Mouse (Mus musculus): ENCODE measurements around the gene Pard3b. TPM values are rescaled to one million over a fixed set of nuclear protein-coding genes. Genes with fewer than 3 reads are reported as not detected.

The Pard3b gene
- polyA plus RNA-seq, 1 experiment, result 0.69 TPM

DNA sequence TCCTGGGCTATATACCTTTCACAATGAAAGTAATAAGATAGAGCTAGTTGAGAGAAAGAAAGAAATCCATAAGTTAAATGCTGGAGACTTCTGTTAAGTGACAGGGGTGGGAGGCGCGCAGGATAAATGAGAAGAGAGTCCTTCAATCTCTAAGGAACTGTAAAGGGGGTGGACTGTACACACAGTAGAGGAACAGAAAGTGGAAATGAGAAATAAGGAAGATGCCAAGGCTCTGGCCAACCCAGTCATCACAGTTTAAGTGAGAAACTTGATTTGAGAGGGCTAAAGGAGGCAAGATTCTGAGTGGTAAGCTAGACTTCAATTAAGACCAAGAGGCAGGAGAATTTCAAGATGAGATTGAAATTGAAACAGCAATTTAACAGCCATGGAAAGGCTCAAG, 645.0 kb downstream of the Pard3b start:
- H3K27me3 ChIP-seq (ENCODE audit: control insufficient read depth, insufficient read depth, low read length), result no peaks in the 10 kb centered on the region
- TF ChIP-seq POLR2A (IDR thresholded peaks at IDR 0.05; ENCODE audit: low read depth, low read length) (no peak), CTCF (IDR thresholded peaks at IDR 0.05; ENCODE audit: extremely low read depth, insufficient read depth, insufficient read length, insufficient replicate concordance) (no peak)
- no peaks in the 10 kb centered on the region for H3K36me3 ChIP-seq (ENCODE audit: control insufficient read depth, insufficient read depth, low read length)
- H3K27ac ChIP-seq (ENCODE audit: insufficient read depth, low read length), result no peak overlapping the region
- 77% methylated on average over 2 of the region's 2 CpGs for WGBS
- H3K4me3 ChIP-seq (ENCODE audit: extremely low read depth, insufficient read depth, insufficient read length), result no peak overlapping the region
- no peak for DNase-seq (ENCODE audit: low read depth in 1 of 2, low spot score in 2 of 2)
- no peaks in the 10 kb centered on the region for H3K4me1 ChIP-seq (ENCODE audit: control insufficient read depth, insufficient read depth, insufficient read length)

DNA sequence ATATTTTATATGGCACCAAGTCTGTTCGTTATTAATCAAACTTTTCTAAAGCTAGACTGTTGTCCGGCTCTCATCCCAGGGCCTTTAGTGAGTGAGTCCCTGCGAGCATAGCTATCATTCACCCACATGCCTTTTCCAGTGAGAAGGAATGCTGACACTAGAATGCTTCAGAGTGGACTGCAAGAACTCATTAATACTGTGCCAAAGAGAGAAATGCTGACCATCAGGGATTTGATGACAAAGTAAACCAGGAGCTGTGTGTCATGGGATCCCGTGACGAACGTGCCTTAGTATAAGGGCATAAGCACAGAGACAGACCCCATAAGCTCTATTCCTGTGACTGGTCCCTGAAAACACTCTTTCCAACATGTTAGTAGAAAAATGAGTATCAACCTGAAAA, 670.8 kb downstream of the Pard3b start:
- no peaks in the 10 kb centered on the region for H3K4me1 ChIP-seq (ENCODE audit: control insufficient read depth, insufficient read depth, insufficient read length)
- no peak overlapping the region for H3K4me3 ChIP-seq (ENCODE audit: extremely low read depth, insufficient read depth, insufficient read length)
- 96% methylated on average over 6 of the region's 6 CpGs for WGBS
- H3K27ac ChIP-seq (ENCODE audit: insufficient read depth, low read length), result no peak overlapping the region
- H3K36me3 ChIP-seq (ENCODE audit: control insufficient read depth, insufficient read depth, low read length), result no peaks in the 10 kb centered on the region
- no peaks in the 10 kb centered on the region for H3K27me3 ChIP-seq (ENCODE audit: control insufficient read depth, insufficient read depth, low read length)
- no peak for DNase-seq (ENCODE audit: low read depth in 1 of 2, low spot score in 2 of 2)
- no peak for TF ChIP-seq POLR2A (IDR thresholded peaks at IDR 0.05; ENCODE audit: low read depth, low read length)
- no peak for TF ChIP-seq CTCF (IDR thresholded peaks at IDR 0.05; ENCODE audit: extremely low read depth, insufficient read depth, insufficient read length, insufficient replicate concordance)

DNA sequence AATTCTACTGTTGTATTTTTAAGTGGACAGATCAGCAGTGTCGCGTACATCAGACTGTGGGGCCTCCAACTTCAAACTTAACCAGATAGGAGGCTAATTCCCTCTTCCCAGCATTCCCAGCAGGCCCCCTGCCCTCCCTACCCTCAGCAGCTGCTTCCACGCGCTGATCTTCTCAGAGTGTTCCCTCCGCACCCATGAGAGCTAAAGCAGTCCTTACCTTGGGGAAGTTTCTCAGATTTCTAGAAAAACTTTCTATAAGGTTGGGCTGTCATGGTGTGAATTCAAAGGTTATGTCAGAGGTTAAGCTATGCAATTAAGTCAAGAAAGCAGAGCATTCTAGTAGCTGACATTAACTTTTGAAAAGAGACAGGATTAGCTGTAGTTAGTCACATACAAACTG, 686.6 kb downstream of the Pard3b start:
- DNase-seq (ENCODE audit: low read depth in 1 of 2, low spot score in 2 of 2), result no peak
- Histone ChIP-seq H3K4me3 (ENCODE audit: extremely low read depth, insufficient read depth, insufficient read length) (no peak overlapping the region), H3K4me1 (ENCODE audit: control insufficient read depth, insufficient read depth, insufficient read length) (no peaks in the 10 kb centered on the region), H3K27ac (ENCODE audit: insufficient read depth, low read length) (no peak overlapping the region), H3K27me3 (ENCODE audit: control insufficient read depth, insufficient read depth, low read length) (no peaks in the 10 kb centered on the region), H3K36me3 (ENCODE audit: control insufficient read depth, insufficient read depth, low read length) (no peaks in the 10 kb centered on the region)
- 94% methylated on average over 5 of the region's 5 CpGs for WGBS
- TF ChIP-seq CTCF (IDR thresholded peaks at IDR 0.05; ENCODE audit: extremely low read depth, insufficient read depth, insufficient read length, insufficient replicate concordance) (no peak), POLR2A (IDR thresholded peaks at IDR 0.05; ENCODE audit: low read depth, low read length) (no peak)

DNA sequence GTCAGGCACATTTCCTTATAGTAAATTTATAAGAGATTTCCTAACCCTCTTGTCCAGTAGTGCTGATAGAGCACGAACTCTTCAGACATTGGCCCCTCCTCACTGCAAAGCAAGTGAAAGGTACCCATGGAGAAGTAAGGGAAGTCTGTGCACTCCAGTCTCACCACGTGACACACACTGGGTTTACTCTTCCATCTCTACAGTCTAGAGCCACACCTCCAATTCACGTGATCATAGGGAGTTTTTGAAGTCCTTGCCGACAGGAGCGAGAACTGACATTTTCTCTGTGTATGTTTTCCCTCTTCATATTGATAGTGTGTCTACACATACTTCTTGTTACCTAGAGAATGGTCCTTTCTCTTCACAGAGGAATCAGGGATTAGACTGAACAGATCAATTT, 689.1 kb downstream of the Pard3b start:
- no peak for DNase-seq (ENCODE audit: low read depth in 1 of 2, low spot score in 2 of 2)
- Histone ChIP-seq H3K36me3 (ENCODE audit: control insufficient read depth, insufficient read depth, low read length) (no peaks in the 10 kb centered on the region), H3K27me3 (ENCODE audit: control insufficient read depth, insufficient read depth, low read length) (no peaks in the 10 kb centered on the region), H3K4me1 (ENCODE audit: control insufficient read depth, insufficient read depth, insufficient read length) (no peaks in the 10 kb centered on the region), H3K4me3 (ENCODE audit: extremely low read depth, insufficient read depth, insufficient read length) (no peak overlapping the region), H3K27ac (ENCODE audit: insufficient read depth, low read length) (no peak overlapping the region)
- no peak for TF ChIP-seq CTCF (IDR thresholded peaks at IDR 0.05; ENCODE audit: extremely low read depth, insufficient read depth, insufficient read length, insufficient replicate concordance)
- TF ChIP-seq POLR2A (IDR thresholded peaks at IDR 0.05; ENCODE audit: low read depth, low read length), result no peak
- 87% methylated on average over 5 of the region's 5 CpGs for WGBS

DNA sequence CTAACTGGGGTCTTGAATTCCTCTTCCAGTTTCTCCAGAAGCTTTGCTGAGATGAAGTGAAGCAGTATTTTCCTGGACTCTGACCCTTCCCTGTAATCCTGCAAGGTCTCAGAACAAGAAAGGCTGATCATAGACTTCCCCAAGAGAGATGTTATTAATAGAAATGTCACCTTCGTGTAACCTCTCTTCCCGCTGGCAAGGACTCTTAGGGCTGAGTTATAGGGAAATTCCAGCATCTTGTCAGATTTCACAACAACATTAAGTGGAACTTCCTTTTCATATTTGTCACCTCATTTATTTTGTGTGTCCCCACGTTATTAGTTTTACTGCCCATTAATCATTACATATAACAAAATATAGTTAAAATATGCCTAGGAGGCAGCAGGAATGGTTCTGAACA, 690.2 kb downstream of the Pard3b start:
- Histone ChIP-seq H3K27me3 (ENCODE audit: control insufficient read depth, insufficient read depth, low read length) (no peaks in the 10 kb centered on the region), H3K36me3 (ENCODE audit: control insufficient read depth, insufficient read depth, low read length) (no peaks in the 10 kb centered on the region), H3K4me3 (ENCODE audit: extremely low read depth, insufficient read depth, insufficient read length) (no peak overlapping the region), H3K4me1 (ENCODE audit: control insufficient read depth, insufficient read depth, insufficient read length) (no peaks in the 10 kb centered on the region), H3K27ac (ENCODE audit: insufficient read depth, low read length) (no peak overlapping the region)
- DNase-seq (ENCODE audit: low read depth in 1 of 2, low spot score in 2 of 2), result no peak
- no peak for TF ChIP-seq CTCF (IDR thresholded peaks at IDR 0.05; ENCODE audit: extremely low read depth, insufficient read depth, insufficient read length, insufficient replicate concordance)
- no peak for TF ChIP-seq POLR2A (IDR thresholded peaks at IDR 0.05; ENCODE audit: low read depth, low read length)
- 59% methylated on average over 3 of the region's 3 CpGs for WGBS

DNA sequence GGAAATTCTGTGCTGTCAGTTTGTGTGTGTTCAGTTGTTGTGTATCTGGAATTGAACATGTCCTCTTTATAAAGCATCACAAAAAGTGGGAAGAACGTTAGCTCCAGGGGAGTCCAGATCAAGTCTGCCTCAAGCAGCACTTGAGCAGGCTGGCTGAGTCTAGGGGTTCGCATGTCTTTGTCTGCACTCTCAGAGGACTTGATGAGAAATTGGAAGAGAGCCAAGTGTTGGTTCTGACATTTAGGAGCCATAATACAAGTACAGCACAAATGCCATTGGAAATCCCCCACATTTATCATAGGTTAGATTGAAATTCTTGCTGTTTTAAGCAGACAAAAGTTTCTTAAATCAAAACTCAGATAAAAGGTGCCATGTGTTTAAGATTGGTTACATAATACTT, 694.4 kb downstream of the Pard3b start:
- TF ChIP-seq CTCF (IDR thresholded peaks at IDR 0.05; ENCODE audit: extremely low read depth, insufficient read depth, insufficient read length, insufficient replicate concordance), result no peak
- no peak for TF ChIP-seq POLR2A (IDR thresholded peaks at IDR 0.05; ENCODE audit: low read depth, low read length)
- 72% methylated on average over 2 of the region's 2 CpGs for WGBS
- no peaks in the 10 kb centered on the region for H3K27me3 ChIP-seq (ENCODE audit: control insufficient read depth, insufficient read depth, low read length)
- no peak overlapping the region for H3K4me3 ChIP-seq (ENCODE audit: extremely low read depth, insufficient read depth, insufficient read length)
- no peak overlapping the region for H3K27ac ChIP-seq (ENCODE audit: insufficient read depth, low read length)
- no peaks in the 10 kb centered on the region for H3K36me3 ChIP-seq (ENCODE audit: control insufficient read depth, insufficient read depth, low read length)
- no peak for DNase-seq (ENCODE audit: low read depth in 1 of 2, low spot score in 2 of 2)
- H3K4me1 ChIP-seq (ENCODE audit: control insufficient read depth, insufficient read depth, insufficient read length), result no peaks in the 10 kb centered on the region

DNA sequence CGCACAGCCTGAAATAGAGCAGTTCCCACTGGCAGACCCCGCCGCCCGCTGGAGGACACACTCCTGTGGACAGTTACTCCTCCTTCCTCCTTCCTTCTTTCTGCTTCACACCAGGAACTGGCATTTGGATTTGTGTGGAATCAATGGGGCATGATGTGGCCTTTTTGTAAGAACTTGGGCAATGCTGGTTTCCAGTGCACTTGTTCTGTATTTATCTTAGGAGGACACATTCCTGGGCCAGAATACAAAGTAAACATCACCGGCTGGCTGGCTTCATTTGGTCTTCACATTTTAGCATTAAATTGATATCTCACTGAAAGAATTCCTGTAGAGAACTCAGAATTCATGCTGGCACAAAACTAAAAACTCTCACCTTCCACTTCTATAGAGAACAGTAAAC, 695.6 kb downstream of the Pard3b start:
- DNase-seq (ENCODE audit: low read depth in 1 of 2, low spot score in 2 of 2), result no peak
- 96% methylated on average over 5 of the region's 5 CpGs for WGBS
- H3K4me1 ChIP-seq (ENCODE audit: control insufficient read depth, insufficient read depth, insufficient read length), result no peaks in the 10 kb centered on the region
- H3K4me3 ChIP-seq (ENCODE audit: extremely low read depth, insufficient read depth, insufficient read length), result no peak overlapping the region
- no peak for TF ChIP-seq CTCF (IDR thresholded peaks at IDR 0.05; ENCODE audit: extremely low read depth, insufficient read depth, insufficient read length, insufficient replicate concordance)
- TF ChIP-seq POLR2A (IDR thresholded peaks at IDR 0.05; ENCODE audit: low read depth, low read length), result no peak
- H3K27ac ChIP-seq (ENCODE audit: insufficient read depth, low read length), result no peak overlapping the region
- H3K27me3 ChIP-seq (ENCODE audit: control insufficient read depth, insufficient read depth, low read length), result no peaks in the 10 kb centered on the region
- no peaks in the 10 kb centered on the region for H3K36me3 ChIP-seq (ENCODE audit: control insufficient read depth, insufficient read depth, low read length)

Measured in spleen, adult 2 months (tissue).